Mouse (Mus musculus) stomach, embryonic 14.5 days (tissue): ENCODE results near the gene Slc4a10. TPM values are rescaled to one million over a fixed set of nuclear protein-coding genes. Genes with fewer than 3 reads are reported as not detected.
"Not testable (repeated sequence)": the region's sequence is repeated elsewhere in the genome, so short reads cannot be mapped to it uniquely, and the experiment has no call there.

Experiments
- ATAC-seq: fragments of 200-750 bp; cut with Nextera tagmentation; 2 replicates; pipeline ENCODE4 v1.8.0; 2017; ENCODE audit warnings: low read depth, moderate TSS enrichment; ENCODE audit not compliant: insufficient number of reproducible peaks, insufficient read depth, low FRiP score
- H3K27ac ChIP-seq: fragments of 300-500 bp; sonication (generic); 2 replicates; pipeline ENCODE4 v1.5.1; 2014; ENCODE audit warnings: mild to moderate bottlenecking, low read length, moderate library complexity, mixed read lengths
- H3K27me3 ChIP-seq: fragments of 300-500 bp; sonication (generic); 2 replicates; pipeline ENCODE4 v1.6.1; 2014; ENCODE audit warnings: low read length, control low read depth, mixed read lengths; ENCODE audit not compliant: control insufficient read depth, insufficient read depth
- H3K36me3 ChIP-seq: fragments of 300-500 bp; sonication (generic); 2 replicates; pipeline ENCODE4 v1.6.1; 2014; ENCODE audit warnings: mild to moderate bottlenecking, control low read depth, low read length, moderate library complexity, mixed read lengths; ENCODE audit not compliant: control insufficient read depth, insufficient read depth
- H3K4me1 ChIP-seq: fragments of 300-500 bp; sonication (generic); 2 replicates; pipeline ENCODE4 v1.6.1; 2014; ENCODE audit warnings: low read length, control low read depth, mixed read lengths; ENCODE audit not compliant: control insufficient read depth, insufficient read depth
- H3K4me2 ChIP-seq: fragments of 300-500 bp; sonication (generic); replicated peaks from 2 replicates; pipeline ENCODE4 v1.6.1; 2014; ENCODE audit warnings: low read depth, low read length, control low read depth
- H3K4me3 ChIP-seq: fragments of 300-500 bp; sonication (generic); 2 replicates; pipeline ENCODE4 v1.5.1; 2014; ENCODE audit warnings: low read depth, low read length, control low read depth
- H3K9ac ChIP-seq: fragments of 300-500 bp; sonication (generic); replicated peaks from 2 replicates; pipeline ENCODE4 v1.6.1; 2014; ENCODE audit warnings: low read depth, mild to moderate bottlenecking, control low read depth, low read length, moderate library complexity, mixed read lengths
- H3K9me3 ChIP-seq: fragments of 300-500 bp; sonication (generic); 2 replicates; pipeline ENCODE4 v1.6.1; 2016; ENCODE audit warnings: low read depth, low read length, control low read depth; ENCODE audit not compliant: control insufficient read depth
- WGBS: fragments of 180-500 bp; shearing (Covaris S2); extraction: QIAGEN DNeasy Blood & Tissue Kit; methylation state at CpG from one replicate; pipeline ENCODE4 v1.1.7; 2014; 5-methylcytosine and 5-hydroxymethylcytosine counted together
- polyA plus RNA-seq: library from polyadenylated mRNA; unstranded; fragments of >200 nt; fragmentation: Nextera tagmentation; extraction: Ambion mirVana; gene quantifications from 2 replicates; pipeline ENCODE4 v1.2.1, GENCODE M21; 2014

Slc4a10 gene
- polyA plus RNA-seq: 0.13 and 0.67 TPM in 2 replicates

- no peaks in the 10 kb centered on the region for H3K9me3 ChIP-seq
- H3K36me3 ChIP-seq: no peaks in the 10 kb centered on the region
- 18% methylated on average over 10 of the region's 10 CpGs for WGBS
- H3K27me3 ChIP-seq: no peaks in the 10 kb centered on the region
- H3K4me1 ChIP-seq: no peaks in the 10 kb centered on the region
- H3K27ac ChIP-seq: no peak within 1 kb of the TSS
- H3K4me3 ChIP-seq: peak within 1 kb of the TSS; percentile 36
- no peak for ATAC-seq
- H3K9ac ChIP-seq: 0 out of 2 replicates have a peak within 1 kb of the TSS, but pooled peaks have one; percentile 0
- peak within 1 kb of the TSS; percentile 44 for H3K4me2 ChIP-seq
Observed at GRCm38 (mm10) chr2:62046421-62046845, at the start of gene Slc4a10. Gene Slc4a10 (plus strand): TSS chr2:62046462.

- ATAC-seq, H3K9me3 ChIP-seq, H3K4me3 ChIP-seq, H3K4me1 ChIP-seq, H3K27ac ChIP-seq, H3K27me3 ChIP-seq, H3K9ac ChIP-seq, H3K36me3 ChIP-seq, H3K4me2 ChIP-seq: not testable (repeated sequence)
- 88% methylated on average over 6 of the region's 6 CpGs for WGBS
Observed at GRCm38 (mm10) chr2:62001251-62001650, 45.0 kb upstream of the Slc4a10 start.

GRCm38 (mm10) chr2:62018209-62018608, 28.1 kb upstream of the Slc4a10 start:
- H3K27ac ChIP-seq: no peak overlapping the region
- H3K9ac ChIP-seq: no peak overlapping the region
- ATAC-seq: no peak
- no peak overlapping the region for H3K4me2 ChIP-seq
- no peaks in the 10 kb centered on the region for H3K4me1 ChIP-seq
- no peaks in the 10 kb centered on the region for H3K36me3 ChIP-seq
- WGBS: 69% methylated on average over 3 of the region's 3 CpGs
- no peak overlapping the region for H3K4me3 ChIP-seq
- H3K27me3 ChIP-seq: no peaks in the 10 kb centered on the region
- H3K9me3 ChIP-seq: no peaks in the 10 kb centered on the region

DNA sequence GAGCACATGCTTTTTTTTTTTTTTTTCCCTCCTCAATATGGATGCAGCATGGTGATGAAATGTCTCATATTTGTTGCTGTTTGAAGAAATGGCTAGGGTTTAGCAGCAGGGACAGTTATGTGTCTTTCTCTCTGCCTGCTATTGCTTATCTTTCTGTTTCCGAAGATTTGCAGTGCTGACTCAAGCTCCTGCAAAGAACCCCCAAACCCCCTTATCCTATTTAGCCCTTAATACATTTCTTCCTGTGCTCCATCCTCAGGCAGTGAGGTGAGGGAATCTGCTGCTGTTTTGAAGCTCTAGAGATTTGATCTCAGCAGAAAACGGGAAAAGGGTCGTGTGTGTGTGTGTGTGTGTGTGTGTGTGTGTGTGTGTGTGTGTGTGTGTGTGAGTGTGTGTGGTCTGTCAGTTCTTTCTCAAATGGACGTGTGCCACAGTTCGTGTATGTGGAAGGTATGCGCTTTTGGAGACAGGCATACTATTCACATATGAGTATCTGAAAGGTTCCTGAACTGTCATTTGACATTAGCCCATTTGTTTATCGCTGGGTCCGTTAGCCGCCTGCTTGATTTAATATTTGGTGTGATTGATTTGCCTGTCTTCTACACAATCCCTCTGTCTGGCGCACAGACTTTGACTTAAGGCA, 720 bp downstream of the Slc4a10 start:
- Histone ChIP-seq H3K4me1 (no peaks in the 10 kb centered on the region), H3K4me3 (peak overlapping the region; percentile 36), H3K36me3 (no peaks in the 10 kb centered on the region), H3K9ac (0 out of 2 replicates have a peak overlapping the region, but pooled peaks have one; percentile 0), H3K27ac (no peak overlapping the region), H3K27me3 (no peaks in the 10 kb centered on the region), H3K4me2 (peak overlapping the region; percentile 44), H3K9me3 (no peaks in the 10 kb centered on the region)
- 6% methylated on average over 10 of the region's 10 CpGs for WGBS
- ATAC-seq: no peak

DNA sequence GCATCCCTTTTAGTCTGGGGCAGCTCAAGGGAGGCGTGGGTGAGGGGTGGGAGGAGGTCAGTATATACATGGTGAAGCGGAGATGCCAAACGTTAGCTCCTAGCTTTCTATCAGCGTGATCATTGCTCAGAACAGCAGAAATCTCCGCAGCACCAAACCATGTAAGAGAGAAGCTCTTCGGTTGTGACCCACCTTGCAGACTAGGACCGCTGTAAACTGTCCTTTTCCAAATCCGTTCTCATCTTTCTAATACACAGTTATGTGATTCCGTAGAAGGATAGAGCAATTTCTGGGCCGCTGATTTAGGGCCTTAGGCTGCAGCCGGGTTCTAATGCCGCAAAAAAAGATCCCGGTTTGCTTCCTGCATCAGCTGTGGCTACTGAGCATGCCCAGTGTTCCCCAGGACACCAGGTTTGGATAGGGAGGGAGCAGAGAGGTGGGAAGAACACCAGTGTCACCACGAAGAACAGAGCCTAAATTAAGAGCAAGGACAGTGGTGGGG, 1.3 kb downstream of the Slc4a10 start:
- Histone ChIP-seq H3K9me3 (no peaks in the 10 kb centered on the region), H3K4me2 (peak overlapping the region; percentile 44), H3K27me3 (no peaks in the 10 kb centered on the region), H3K36me3 (no peaks in the 10 kb centered on the region), H3K4me1 (no peaks in the 10 kb centered on the region), H3K27ac (no peak overlapping the region), H3K9ac (0 out of 2 replicates have a peak overlapping the region, but pooled peaks have one; percentile 0), H3K4me3 (peak overlapping the region; percentile 36)
- 1% methylated on average over 14 of the region's 14 CpGs for WGBS
- peak; percentile 79 for ATAC-seq

DNA sequence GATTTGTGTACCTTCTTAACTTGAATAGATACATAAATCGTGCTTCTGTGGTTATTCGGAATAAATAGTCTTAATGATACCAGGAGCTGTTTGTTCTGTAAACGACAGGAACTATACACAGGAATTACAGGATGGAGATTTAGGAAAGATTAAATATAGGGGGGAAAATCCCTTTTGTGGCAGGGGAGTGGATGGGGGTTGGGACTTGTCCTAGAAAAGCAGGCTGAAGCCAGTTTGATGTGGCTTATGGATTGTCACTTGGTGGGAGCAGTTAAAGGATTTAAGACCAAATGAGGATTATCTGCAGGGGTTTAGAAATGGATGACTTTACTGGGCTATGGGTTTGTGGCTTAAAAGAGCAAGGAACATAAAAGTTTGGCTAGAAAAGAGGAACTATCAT, 1.9 kb downstream of the Slc4a10 start:
- no peaks in the 10 kb centered on the region for H3K4me1 ChIP-seq
- H3K9ac ChIP-seq: no peak overlapping the region
- WGBS: 9% methylated on average over 3 of the region's 3 CpGs
- H3K4me2 ChIP-seq: peak overlapping the region; percentile 44
- no peaks in the 10 kb centered on the region for H3K27me3 ChIP-seq
- no peak for ATAC-seq
- H3K4me3 ChIP-seq: peak overlapping the region; percentile 36; the same call in 1 of the 2 replicates
- H3K36me3 ChIP-seq: no peaks in the 10 kb centered on the region
- H3K27ac ChIP-seq: no peak overlapping the region
- H3K9me3 ChIP-seq: no peaks in the 10 kb centered on the region

DNA sequence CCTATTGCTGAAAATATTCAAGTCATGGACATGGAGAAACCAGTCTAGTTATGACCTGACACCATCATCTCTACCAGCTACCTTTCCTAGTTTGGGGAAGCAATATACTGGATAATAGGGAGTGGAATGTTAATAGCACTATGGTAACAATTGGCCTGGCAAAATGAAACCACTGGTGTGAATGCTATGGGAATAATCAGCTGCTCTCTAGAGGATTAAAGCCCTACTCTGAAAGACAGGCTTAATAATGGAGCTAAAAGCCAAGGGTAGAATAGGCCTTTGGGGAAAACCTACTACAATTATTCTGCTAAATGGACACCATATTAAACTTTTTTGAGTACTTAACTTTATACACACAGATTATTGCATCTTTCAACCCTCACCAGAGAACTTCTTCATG, 30.2 kb downstream of the Slc4a10 start:
- no peak overlapping the region for H3K4me2 ChIP-seq
- H3K4me1 ChIP-seq: no peaks in the 10 kb centered on the region
- no peak for ATAC-seq

DNA sequence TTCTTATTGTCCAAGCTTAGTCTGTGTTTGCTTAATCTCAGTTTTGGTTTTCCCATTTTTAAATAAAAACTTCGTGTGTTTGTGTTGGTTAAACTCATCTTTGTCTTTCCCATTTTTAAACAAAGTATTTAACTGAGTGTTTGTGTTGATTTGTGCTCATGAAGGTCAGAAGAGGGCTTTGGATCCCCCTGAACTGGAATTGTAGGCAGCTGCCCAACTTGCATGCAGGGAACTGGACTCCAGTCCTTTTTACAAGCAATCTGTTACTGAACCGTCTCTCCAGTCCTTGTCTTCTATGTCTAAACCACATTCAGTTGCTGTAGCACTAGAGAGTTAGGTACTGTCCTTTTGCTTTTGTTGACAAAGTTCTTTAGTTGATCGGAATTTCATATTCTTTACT, 41.3 kb downstream of the Slc4a10 start:
- Histone ChIP-seq H3K27me3 (no peaks in the 10 kb centered on the region), H3K9me3 (no peaks in the 10 kb centered on the region), H3K4me2 (no peak overlapping the region), H3K4me3 (no peak overlapping the region), H3K27ac (no peak overlapping the region), H3K4me1 (no peaks in the 10 kb centered on the region), H3K9ac (no peak overlapping the region), H3K36me3 (no peaks in the 10 kb centered on the region)
- no peak for ATAC-seq
- WGBS: 62% methylated on average over 3 of the region's 3 CpGs

More for the DNA sequence above, 30.2 kb downstream of the Slc4a10 start:
- Histone ChIP-seq H3K36me3 (no peaks in the 10 kb centered on the region), H3K27me3 (no peaks in the 10 kb centered on the region), H3K9ac (no peak overlapping the region), H3K9me3 (no peaks in the 10 kb centered on the region), H3K4me3 (no peak overlapping the region), H3K27ac (no peak overlapping the region)

DNA sequence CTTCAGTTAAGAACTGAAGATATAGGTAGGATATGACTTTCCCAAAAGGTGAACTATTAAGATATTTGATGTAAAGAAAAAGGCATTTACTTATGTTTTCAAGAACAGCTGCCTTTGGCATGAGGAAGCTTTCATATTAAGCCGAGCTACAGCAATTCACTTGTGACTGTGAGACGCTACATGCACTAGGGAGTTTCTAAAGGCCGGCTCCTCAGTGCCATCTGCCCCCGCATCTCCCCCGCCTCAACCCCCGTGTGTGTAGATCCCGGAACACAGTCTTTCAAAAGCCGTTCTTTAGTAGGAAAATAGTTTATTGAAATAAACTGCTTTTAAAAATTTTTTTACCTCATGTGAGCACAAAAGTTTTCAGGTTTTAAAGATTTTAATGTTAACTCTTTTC, 42.5 kb downstream of the Slc4a10 start:
- Histone ChIP-seq H3K9ac (no peak overlapping the region), H3K4me1 (no peaks in the 10 kb centered on the region), H3K27ac (no peak overlapping the region), H3K36me3 (no peaks in the 10 kb centered on the region), H3K27me3 (no peaks in the 10 kb centered on the region), H3K4me3 (no peak overlapping the region), H3K4me2 (no peak overlapping the region), H3K9me3 (no peaks in the 10 kb centered on the region)
- no peak for ATAC-seq
- WGBS: 80% methylated on average over 8 of the region's 8 CpGs
